Mouse (Mus musculus) liver, embryonic 14.5 days (tissue): ENCODE data around the gene Limd2.

Source experiments
- CTCF ChIP-seq: IDR thresholded peaks from 2 replicates; pipeline ENCODE4 v1.5.1; 2016; ENCODE audit warnings: antibody characterized with exemption, low read depth, control low read depth
- EP300 ChIP-seq: IDR thresholded peaks from 2 replicates; pipeline ENCODE4 v1.6.1; 2016; ENCODE audit warnings: antibody characterized with exemption, low read depth

- TF ChIP-seq EP300: no peak
- no peak for TF ChIP-seq CTCF
These were observed 3.5 kb downstream of the Limd2 start for GRCm38 (mm10) chr11:106157154-106157553.
